Mouse (Mus musculus) lung, embryonic 14.5 days (tissue): ENCODE measurements at regions not wholly inside any gene's neighbourhood (a gene's known extent, or its start where the extent isn't known, plus 50 kb on each side); places are given as distances from the start of the nearest gene placed in this dataset.

Source experiments
- ATAC-seq: fragments of 200-750 bp; cut with Nextera tagmentation; 2 replicates; pipeline ENCODE4 v1.8.0; 2017; ENCODE audit warnings: mild to moderate bottlenecking, moderate TSS enrichment, moderate library complexity; ENCODE audit not compliant: insufficient read depth
- DNase-seq: peaks from one replicate; pipeline ENCODE4 v3.0.0-alpha.2; 2015
- H3K27ac ChIP-seq: fragments of 300-500 bp; sonication (generic); 2 replicates; pipeline ENCODE4 v1.5.1; 2014; ENCODE audit warnings: low read depth, mild to moderate bottlenecking, moderate library complexity
- H3K27me3 ChIP-seq: fragments of 300-500 bp; sonication (generic); 2 replicates; pipeline ENCODE4 v1.6.1; 2014; ENCODE audit warnings: low read length, control low read depth; ENCODE audit not compliant: insufficient read depth
- H3K36me3 ChIP-seq: fragments of 300-500 bp; sonication (generic); 2 replicates; pipeline ENCODE4 v1.6.1; 2014; ENCODE audit warnings: control low read depth; ENCODE audit not compliant: insufficient read depth
- H3K4me1 ChIP-seq: fragments of 300-500 bp; sonication (generic); 2 replicates; pipeline ENCODE4 v1.6.1; 2014; ENCODE audit warnings: antibody characterized with exemption, control low read depth; ENCODE audit not compliant: insufficient read depth
- H3K4me2 ChIP-seq: fragments of 300-500 bp; sonication (generic); 2 replicates; pipeline ENCODE4 v1.6.1; 2014; ENCODE audit warnings: mild to moderate bottlenecking
- H3K4me3 ChIP-seq: fragments of 300-500 bp; sonication (generic); 2 replicates; pipeline ENCODE4 v1.5.1; 2014; ENCODE audit warnings: low read depth, low read length
- H3K9ac ChIP-seq: fragments of 300-500 bp; sonication (generic); 2 replicates; pipeline ENCODE4 v1.6.1; 2014
- H3K9me3 ChIP-seq: fragments of 300-500 bp; sonication (generic); 2 replicates; pipeline ENCODE4 v1.6.1; 2016; ENCODE audit warnings: low read depth, low read length, control low read depth
- CTCF ChIP-seq: IDR thresholded peaks from 2 replicates; pipeline ENCODE4 v1.5.1; 2016; ENCODE audit warnings: antibody characterized with exemption, low read depth
- WGBS: fragments of 180-500 bp; shearing (Covaris S2); extraction: QIAGEN DNeasy Blood & Tissue Kit; methylation state at CpG from one replicate; pipeline ENCODE4 v1.1.7; 2014; 5-methylcytosine and 5-hydroxymethylcytosine counted together

DNA sequence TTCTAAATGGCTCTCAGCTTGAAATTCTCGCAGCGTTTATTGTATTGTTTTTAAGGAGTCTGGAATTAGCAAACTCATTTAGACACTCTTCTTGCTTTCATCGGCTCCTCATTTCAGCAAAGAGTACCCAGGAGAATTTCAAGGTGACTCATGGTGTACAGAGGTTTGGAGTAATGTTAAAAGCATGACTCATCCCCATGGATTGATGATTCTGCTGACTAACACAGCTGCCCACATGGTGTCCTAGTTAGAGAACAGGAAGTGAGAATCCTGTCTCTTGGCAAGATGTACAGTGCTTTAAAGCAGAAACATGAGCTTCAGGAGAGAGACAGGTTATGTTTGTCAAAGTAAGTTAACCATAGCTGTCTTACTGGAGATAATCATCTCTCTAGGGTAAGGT, 1133.6 kb upstream of the Cited2 start:
- H3K4me3 ChIP-seq: no peak overlapping the region
- DNase-seq (no peak), ATAC-seq (no peak)
- 77% methylated on average over 3 of the region's 3 CpGs for WGBS
- no peaks in the 10 kb centered on the region for H3K27me3 ChIP-seq
- H3K9ac ChIP-seq: no peak overlapping the region
- H3K9me3 ChIP-seq: no peaks in the 10 kb centered on the region
- no peak overlapping the region for H3K4me2 ChIP-seq
- no peaks in the 10 kb centered on the region for H3K36me3 ChIP-seq
- no peak for TF ChIP-seq CTCF
- H3K27ac ChIP-seq: no peak overlapping the region
- no peaks in the 10 kb centered on the region for H3K4me1 ChIP-seq

DNA sequence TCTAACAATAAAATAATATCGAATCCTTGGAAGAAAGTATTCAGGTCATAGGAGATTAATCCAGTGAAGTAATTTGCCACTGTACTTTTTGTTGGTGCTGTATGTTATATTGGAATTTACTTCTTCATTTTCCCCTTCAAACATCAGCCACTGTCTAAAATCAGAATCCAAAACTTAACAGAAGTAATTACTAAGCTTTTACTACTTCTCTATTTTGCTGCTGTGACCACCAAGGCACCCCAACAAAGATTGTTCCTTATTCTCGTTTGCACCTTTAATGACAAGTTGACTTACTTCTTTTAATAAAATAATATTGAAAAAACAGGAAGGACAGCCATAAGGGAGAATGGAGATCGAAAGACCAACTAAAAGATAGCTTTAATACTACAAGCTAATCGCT, 1130.1 kb upstream of the Cited2 start:
- DNase-seq: no peak
- Histone ChIP-seq H3K9ac (no peak overlapping the region), H3K27me3 (no peaks in the 10 kb centered on the region), H3K4me2 (no peak overlapping the region), H3K4me1 (no peaks in the 10 kb centered on the region), H3K36me3 (no peaks in the 10 kb centered on the region), H3K27ac (no peak overlapping the region), H3K9me3 (no peaks in the 10 kb centered on the region), H3K4me3 (no peak overlapping the region)
- no peak for TF ChIP-seq CTCF
- 87% methylated on average over 4 of the region's 4 CpGs for WGBS
- no peak for ATAC-seq

DNA sequence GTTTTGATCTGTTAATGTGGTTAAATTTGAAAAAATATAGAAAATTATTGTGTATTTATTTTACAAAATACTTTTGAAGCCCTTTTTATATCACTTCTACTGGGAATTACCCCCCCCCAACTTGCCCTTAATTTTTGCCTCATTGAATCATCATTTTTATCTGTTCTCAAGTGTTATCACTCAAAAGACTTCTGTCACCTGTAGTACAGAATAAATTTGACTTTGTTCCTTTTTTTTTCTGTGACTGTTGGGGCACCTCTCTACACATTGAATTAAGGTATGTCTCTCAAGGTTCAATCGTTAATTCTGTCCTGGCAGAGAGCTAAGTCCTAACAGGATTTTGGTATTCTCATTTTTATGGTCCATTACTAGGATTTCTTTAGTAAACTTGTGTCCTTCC, 1123.0 kb upstream of the Cited2 start:
- H3K36me3 ChIP-seq: no peaks in the 10 kb centered on the region
- H3K27me3 ChIP-seq: no peaks in the 10 kb centered on the region
- no peak for TF ChIP-seq CTCF
- DNase-seq (no peak), ATAC-seq (no peak)
- H3K27ac ChIP-seq: no peak overlapping the region
- H3K9me3 ChIP-seq: no peaks in the 10 kb centered on the region
- no peak overlapping the region for H3K4me2 ChIP-seq
- no peaks in the 10 kb centered on the region for H3K4me1 ChIP-seq
- H3K4me3 ChIP-seq: no peak overlapping the region
- 86% methylated on average over 1 of the region's 1 CpGs for WGBS
- H3K9ac ChIP-seq: no peak overlapping the region

DNA sequence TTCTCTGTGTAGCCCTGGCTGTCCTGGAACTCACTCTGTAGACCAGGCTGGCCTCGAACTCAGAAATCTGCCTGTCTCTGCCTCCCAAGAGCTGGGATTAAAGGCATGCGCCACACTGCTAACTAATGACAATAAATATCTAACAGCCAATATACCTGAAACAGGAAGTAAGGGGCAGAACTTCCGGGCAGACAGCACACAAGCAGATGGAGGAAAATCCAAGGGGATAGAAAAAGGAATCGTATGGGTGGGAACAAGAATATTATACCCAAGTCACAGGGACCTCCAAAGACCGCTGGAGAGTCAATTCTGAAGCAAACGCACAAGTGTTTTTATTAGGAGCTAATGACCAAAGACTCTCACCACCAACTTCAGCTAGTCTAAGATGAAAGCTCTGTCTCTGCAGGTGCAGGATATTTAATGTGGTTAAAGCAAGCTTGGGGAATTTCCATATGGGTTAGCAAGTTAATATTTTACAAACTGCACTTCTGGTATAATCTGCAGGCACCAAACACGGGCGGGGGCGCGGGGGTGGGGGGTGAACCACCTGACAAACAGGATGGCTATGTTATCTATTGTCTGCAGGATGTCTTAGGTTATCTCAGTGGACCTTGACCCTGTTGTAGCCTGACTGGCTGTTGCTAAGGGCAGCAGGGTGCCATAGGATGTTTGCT, 1122.3 kb upstream of the Cited2 start:
- H3K4me1 ChIP-seq: no peaks in the 10 kb centered on the region
- no peak overlapping the region for H3K4me2 ChIP-seq
- no peaks in the 10 kb centered on the region for H3K36me3 ChIP-seq
- no peaks in the 10 kb centered on the region for H3K27me3 ChIP-seq
- no peak overlapping the region for H3K27ac ChIP-seq
- H3K4me3 ChIP-seq: no peak overlapping the region
- no peak for TF ChIP-seq CTCF
- no peak for DNase-seq
- 73% methylated on average over 10 of the region's 10 CpGs for WGBS
- H3K9me3 ChIP-seq: no peaks in the 10 kb centered on the region
- H3K9ac ChIP-seq: no peak overlapping the region
- no peak for ATAC-seq

DNA sequence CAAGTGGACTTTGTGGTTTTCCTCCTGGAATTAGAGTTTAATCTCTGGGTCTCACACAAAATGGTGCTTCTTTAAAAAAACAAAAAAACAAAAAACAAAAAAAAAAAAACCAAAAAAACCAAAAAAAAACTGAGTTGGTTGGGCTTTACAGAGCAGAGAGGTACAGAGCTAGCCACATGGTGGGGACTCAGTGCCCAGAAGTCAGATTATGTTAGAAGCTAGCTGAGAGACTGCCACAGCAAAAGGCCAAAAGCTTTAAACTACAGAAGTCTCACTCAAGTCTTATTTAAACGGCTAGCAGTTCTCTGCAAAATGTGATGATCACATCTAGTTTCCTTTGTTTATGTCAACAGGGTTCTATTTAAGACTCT, 1121.8 kb upstream of the Cited2 start:
- Histone ChIP-seq H3K9me3 (no peaks in the 10 kb centered on the region), H3K27ac (no peak overlapping the region), H3K36me3 (no peaks in the 10 kb centered on the region), H3K9ac (no peak overlapping the region), H3K4me2 (no peak overlapping the region), H3K4me3 (no peak overlapping the region), H3K27me3 (no peaks in the 10 kb centered on the region), H3K4me1 (no peaks in the 10 kb centered on the region)
- ATAC-seq: no peak
- no peak for TF ChIP-seq CTCF
- 28% methylated on average over 1 of the region's 1 CpGs for WGBS
- no peak for DNase-seq

DNA sequence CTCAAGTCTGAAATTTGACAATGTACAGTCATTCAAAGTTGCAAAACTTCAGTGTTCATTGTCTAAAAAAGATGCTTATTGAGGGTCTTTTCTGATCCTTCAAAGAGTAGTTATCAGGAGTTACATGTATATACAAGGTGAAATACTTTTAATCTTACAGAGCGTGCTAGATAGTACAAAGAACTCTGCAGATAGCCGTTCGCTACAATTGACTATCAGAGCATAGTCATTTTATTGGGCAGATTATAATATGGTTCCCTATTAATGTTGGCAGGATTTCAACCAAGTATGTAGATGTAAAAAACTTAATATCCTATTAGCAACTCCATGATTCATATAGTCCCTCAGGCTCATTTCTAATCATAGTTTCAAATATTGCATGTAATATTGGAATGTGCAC, 1114.7 kb upstream of the Cited2 start:
- Histone ChIP-seq H3K4me1 (no peaks in the 10 kb centered on the region), H3K36me3 (no peaks in the 10 kb centered on the region), H3K4me2 (no peak overlapping the region), H3K27ac (no peak overlapping the region), H3K4me3 (no peak overlapping the region), H3K9ac (no peak overlapping the region), H3K27me3 (no peaks in the 10 kb centered on the region), H3K9me3 (no peaks in the 10 kb centered on the region)
- DNase-seq: no peak
- 68% methylated on average over 3 of the region's 3 CpGs for WGBS
- no peak for ATAC-seq
- no peak for TF ChIP-seq CTCF

DNA sequence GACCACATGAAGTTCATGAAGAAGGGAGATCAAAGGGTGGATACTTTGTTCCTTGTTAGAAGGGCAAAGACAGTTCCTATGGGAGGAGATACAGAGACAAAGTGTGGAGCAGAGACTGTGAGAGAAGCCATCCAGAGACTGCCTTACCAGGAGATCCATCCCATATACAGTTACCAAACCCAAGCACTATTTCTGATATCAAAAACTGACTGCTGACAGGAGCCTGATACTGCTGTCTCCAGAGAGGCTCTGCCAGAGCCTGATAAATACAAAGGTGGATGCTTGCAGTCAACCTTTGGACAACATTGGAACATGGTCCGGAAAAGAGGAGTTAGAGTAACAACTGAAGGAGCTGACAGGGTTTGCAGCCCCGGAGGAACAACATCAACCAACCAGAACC, 1104.3 kb upstream of the Cited2 start:
- DNase-seq (no peak), ATAC-seq (no peak)
- no peaks in the 10 kb centered on the region for H3K9me3 ChIP-seq
- no peak overlapping the region for H3K9ac ChIP-seq
- TF ChIP-seq CTCF: no peak
- WGBS: 83% methylated on average over 2 of the region's 2 CpGs
- no peaks in the 10 kb centered on the region for H3K36me3 ChIP-seq
- no peak overlapping the region for H3K4me3 ChIP-seq
- no peak overlapping the region for H3K27ac ChIP-seq
- H3K27me3 ChIP-seq: no peaks in the 10 kb centered on the region
- H3K4me2 ChIP-seq: no peak overlapping the region
- H3K4me1 ChIP-seq: no peaks in the 10 kb centered on the region

DNA sequence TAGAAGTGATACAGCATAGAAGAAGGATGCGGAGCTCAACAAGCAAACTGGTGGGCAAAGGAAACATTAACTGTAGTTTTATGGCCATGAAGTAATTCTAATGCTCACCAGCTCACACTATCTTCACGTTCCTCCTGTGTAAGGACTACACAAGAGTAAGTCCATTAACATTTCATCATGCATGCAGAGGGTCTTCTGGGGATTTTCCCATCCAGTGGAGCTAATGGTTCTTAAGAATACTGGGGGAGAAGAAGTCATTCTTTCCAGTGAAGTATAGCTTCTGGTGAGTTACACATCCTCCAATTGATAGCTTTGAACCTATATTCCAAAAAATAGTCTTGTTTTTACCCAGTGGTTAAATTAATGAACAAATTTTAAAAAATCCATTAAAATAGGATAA, 1103.4 kb upstream of the Cited2 start:
- Histone ChIP-seq H3K4me1 (no peaks in the 10 kb centered on the region), H3K4me2 (no peak overlapping the region), H3K36me3 (no peaks in the 10 kb centered on the region), H3K27ac (no peak overlapping the region), H3K4me3 (no peak overlapping the region), H3K9me3 (no peaks in the 10 kb centered on the region), H3K27me3 (no peaks in the 10 kb centered on the region), H3K9ac (no peak overlapping the region)
- TF ChIP-seq CTCF: no peak
- no peak for ATAC-seq
- WGBS: 85% methylated on average over 2 of the region's 2 CpGs
- no peak for DNase-seq
